Mouse (Mus musculus) cortical plate, adult 2 months (tissue): ENCODE measurements around the gene 1810009A15Rik.

Experiments used
- CTCF ChIP-seq: fragments of 200-500 bp; IDR thresholded peaks from 2 replicates; pipeline ENCODE4 v1.5.1; 2011; ENCODE audit warnings: mild to moderate bottlenecking, control low read depth, low read length; ENCODE audit not compliant: insufficient read depth; ENCODE audit errors: extremely low read depth
- POLR2A ChIP-seq: fragments of 200-500 bp; IDR thresholded peaks from 2 replicates; pipeline ENCODE4 v1.6.1; 2011; ENCODE audit warnings: mild to moderate bottlenecking, low read length, control low read depth; ENCODE audit not compliant: insufficient read depth; ENCODE audit errors: extremely low read depth

DNA sequence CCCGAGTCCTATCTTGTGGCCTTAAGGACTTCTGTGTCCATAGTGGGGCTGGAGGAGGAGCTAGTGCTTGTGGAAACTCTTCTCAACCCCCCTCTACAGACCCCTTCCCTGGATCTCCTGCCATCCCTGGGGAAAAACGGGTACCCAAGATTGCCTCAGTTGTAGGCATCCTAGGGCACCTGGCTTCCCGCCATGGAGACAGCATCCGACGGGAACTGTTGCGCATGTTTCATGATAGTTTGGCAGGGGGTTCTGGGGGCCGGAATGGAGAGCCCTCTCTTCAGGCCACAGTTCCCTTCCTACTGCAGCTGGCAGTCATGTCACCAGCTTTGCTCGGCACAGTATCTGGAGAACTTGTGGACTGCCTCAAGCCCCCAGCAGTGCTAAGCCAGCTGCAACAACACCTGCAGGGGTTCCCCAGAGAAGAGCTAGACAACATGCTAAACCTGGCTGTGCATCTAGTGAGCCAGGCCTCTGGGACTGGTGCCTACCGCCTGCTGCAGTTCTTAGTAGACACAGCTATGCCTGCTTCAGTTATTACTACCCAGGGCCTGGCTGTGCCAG, 6.8 kb downstream of the 1810009A15Rik start:
- TF ChIP-seq POLR2A: no peak
- TF ChIP-seq CTCF: no peak
